Mouse (Mus musculus) liver, embryonic 12.5 days (tissue): ENCODE results near the gene Ube2z. TPM values are rescaled to one million over a fixed set of nuclear protein-coding genes. Genes with fewer than 3 reads are reported as not detected.

Experiments used
- ATAC-seq: fragments of 200-750 bp; cut with Nextera tagmentation; 2 replicates; pipeline ENCODE4 v1.8.0; 2017; ENCODE audit warnings: moderate number of reproducible peaks, mild to moderate bottlenecking, moderate library complexity
- H3K27ac ChIP-seq: fragments of 300-500 bp; sonication (generic); 2 replicates; pipeline ENCODE4 v1.5.1; 2016; ENCODE audit warnings: mild to moderate bottlenecking
- H3K27me3 ChIP-seq: fragments of 300-500 bp; sonication (generic); replicated peaks from 2 replicates; pipeline ENCODE4 v1.6.1; 2016; ENCODE audit warnings: mild to moderate bottlenecking, moderate library complexity
- H3K36me3 ChIP-seq: fragments of 300-500 bp; sonication (generic); 2 replicates; pipeline ENCODE4 v1.6.1; 2016; ENCODE audit warnings: mild to moderate bottlenecking, moderate library complexity
- H3K4me1 ChIP-seq: fragments of 300-500 bp; sonication (generic); 2 replicates; pipeline ENCODE4 v1.6.1; 2016
- H3K4me2 ChIP-seq: fragments of 300-500 bp; sonication (generic); 2 replicates; pipeline ENCODE4 v1.6.1; 2016; ENCODE audit warnings: mild to moderate bottlenecking, moderate library complexity
- H3K4me3 ChIP-seq: fragments of 300-500 bp; sonication (generic); 2 replicates; pipeline ENCODE4 v1.5.1; 2016; ENCODE audit warnings: mild to moderate bottlenecking, moderate library complexity
- H3K9ac ChIP-seq: fragments of 300-500 bp; sonication (generic); 2 replicates; pipeline ENCODE4 v1.6.1; 2016; ENCODE audit warnings: mild to moderate bottlenecking, moderate library complexity
- H3K9me3 ChIP-seq: fragments of 300-500 bp; sonication (generic); replicated peaks from 2 replicates; pipeline ENCODE4 v1.6.1; 2016; ENCODE audit warnings: mild to moderate bottlenecking, moderate library complexity
- WGBS: fragments of 180-500 bp; shearing (Covaris S2); methylation state at CpG from one replicate; pipeline ENCODE4 v1.1.7; 2016; ENCODE audit not compliant: insufficient replicate concordance; 5-methylcytosine and 5-hydroxymethylcytosine counted together
- polyA plus RNA-seq: library from polyadenylated mRNA; unstranded; fragments of >200 nt; fragmentation: Nextera tagmentation; extraction: Ambion mirVana; gene quantifications from 2 replicates; pipeline ENCODE4 v1.2.1, GENCODE M21; 2016

Ube2z gene
- polyA plus RNA-seq, 1 experiment from 2014 or later = 26.4 TPM

DNA sequence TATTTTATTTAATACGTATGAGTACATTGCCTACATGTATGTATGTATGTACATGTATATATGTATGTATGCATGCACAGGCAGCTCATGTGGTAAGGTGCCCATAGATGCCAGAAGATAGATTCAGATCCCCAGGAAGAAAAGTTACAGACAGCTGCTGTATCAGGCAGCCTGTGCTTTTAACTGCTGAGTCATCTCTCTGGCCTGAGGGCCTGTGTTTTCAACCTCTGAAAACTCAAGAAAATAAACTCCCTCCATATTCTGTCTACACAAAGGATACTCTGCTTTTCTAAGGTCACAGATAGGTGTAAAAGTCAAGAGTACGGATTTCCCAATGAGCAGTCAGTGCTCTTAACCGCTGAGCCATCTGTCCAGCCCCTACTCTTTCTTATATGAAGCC is 14.3 kb downstream of the Ube2z start:
- no peak for ATAC-seq
- Histone ChIP-seq H3K9ac (no peak overlapping the region), H3K27ac (peak overlapping the region; percentile 32; the same call in 1 of the 2 replicates), H3K9me3 (no peaks in the 10 kb centered on the region), H3K36me3 (peaks cover 99% of the 10 kb centered on the region), H3K4me1 (peaks cover 8% of the 10 kb centered on the region; the same call in 1 of the 2 replicates), H3K4me2 (no peak overlapping the region), H3K27me3 (no peaks in the 10 kb centered on the region), H3K4me3 (no peak overlapping the region)
- 89% methylated on average over 3 of the region's 3 CpGs for WGBS

DNA sequence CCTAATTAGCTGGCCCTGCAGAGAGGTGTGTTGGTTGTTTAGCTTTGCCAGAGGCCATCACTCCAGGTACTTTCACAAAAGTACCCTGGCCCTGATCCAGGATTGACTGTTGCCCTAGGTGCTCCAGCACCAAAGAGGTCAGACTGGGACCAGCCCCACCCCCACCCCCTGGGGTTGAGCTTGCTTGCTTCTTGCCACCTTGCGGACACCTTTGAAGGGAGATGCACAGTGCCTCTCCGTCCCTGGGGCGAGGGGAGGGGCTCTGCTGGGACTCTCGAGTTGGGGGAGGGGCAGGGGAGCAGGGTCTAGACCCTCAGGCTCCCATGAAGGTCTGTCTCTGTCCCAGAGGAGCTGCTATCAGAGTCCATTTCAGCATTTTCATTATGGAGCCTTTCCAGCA is 15.2 kb downstream of the Ube2z start:
- no peak for ATAC-seq
- H3K9ac ChIP-seq = no peak overlapping the region

DNA sequence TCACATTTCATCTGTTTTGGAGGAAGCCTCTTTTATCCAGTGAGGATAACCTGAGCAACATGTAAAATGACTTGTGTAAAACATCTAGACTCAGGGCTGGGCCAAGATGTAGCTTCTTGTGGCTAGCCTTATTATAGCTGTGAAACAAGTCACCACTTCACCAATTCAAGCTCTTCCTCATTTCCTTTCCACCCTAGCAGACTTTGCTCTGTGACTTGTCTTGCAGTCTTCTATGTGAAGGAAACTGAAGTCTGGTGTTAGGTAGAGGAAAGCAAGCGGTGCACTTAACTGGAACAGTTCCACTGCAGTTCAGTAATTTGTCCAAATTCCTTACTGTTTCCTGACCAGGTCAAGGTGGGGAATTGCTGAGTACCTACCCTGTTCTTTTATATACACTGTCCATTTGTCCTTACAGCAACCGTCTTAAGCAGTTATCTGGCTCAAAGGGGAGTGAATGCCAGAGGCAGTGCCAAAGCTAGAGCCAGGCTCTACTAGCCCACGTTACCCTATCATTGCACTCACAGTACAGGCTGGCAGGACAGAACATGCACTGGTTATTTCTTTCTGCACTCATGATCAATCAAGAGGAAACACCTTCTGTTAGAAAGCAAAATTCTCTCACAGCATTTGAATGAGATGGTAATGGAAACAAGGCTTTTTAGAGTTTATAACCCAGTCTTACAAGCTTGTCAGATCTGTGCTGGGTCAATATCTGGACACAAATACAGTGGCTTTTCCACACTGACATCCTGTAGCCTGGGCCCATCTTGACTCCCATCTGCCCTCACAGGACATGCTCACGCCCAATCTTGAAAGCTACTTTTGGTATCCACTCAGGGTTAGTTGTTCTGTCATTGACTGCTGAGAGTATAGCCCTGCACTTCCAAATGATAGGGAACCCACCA is 17.5 kb downstream of the Ube2z start:
- Histone ChIP-seq H3K9ac (no peak overlapping the region), H3K27me3 (no peaks in the 10 kb centered on the region), H3K4me1 (peaks cover 8% of the 10 kb centered on the region; the same call in 1 of the 2 replicates), H3K9me3 (no peaks in the 10 kb centered on the region), H3K4me2 (no peak overlapping the region), H3K36me3 (peaks cover 95% of the 10 kb centered on the region), H3K4me3 (no peak overlapping the region), H3K27ac (no peak overlapping the region)
- WGBS = 83% methylated on average over 4 of the region's 4 CpGs
- no peak for ATAC-seq

More for the DNA sequence above, 15.2 kb downstream of the Ube2z start:
- H3K27me3 ChIP-seq = no peaks in the 10 kb centered on the region
- 78% methylated on average over 4 of the region's 4 CpGs for WGBS
- no peak overlapping the region for H3K4me2 ChIP-seq
- no peak overlapping the region for H3K27ac ChIP-seq
- H3K9me3 ChIP-seq = no peaks in the 10 kb centered on the region
- H3K4me1 ChIP-seq = peaks cover 8% of the 10 kb centered on the region; the same call in 1 of the 2 replicates
- H3K36me3 ChIP-seq = peaks cover 97% of the 10 kb centered on the region
- no peak overlapping the region for H3K4me3 ChIP-seq

DNA sequence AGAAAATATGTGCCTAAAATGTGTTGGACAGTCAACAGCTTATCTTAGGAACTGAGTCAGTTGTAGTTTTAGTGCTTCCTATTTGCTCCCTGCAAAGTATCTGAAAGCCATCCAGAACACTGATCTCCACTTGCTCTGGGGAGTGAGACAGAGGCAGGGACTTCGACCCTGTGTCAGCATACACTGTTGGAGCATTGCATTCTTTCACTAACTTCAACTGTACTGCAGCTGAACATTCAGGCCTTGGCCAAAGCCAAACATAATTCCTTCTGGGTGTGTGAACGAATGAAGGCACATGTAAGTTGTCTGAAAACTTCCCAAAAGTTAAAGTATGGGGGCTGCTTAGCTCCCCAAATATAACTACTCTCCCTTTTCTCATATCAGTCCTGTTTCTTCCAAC is 18.4 kb downstream of the Ube2z start:
- no peak for ATAC-seq
- H3K27ac ChIP-seq = no peak overlapping the region
- H3K27me3 ChIP-seq = no peaks in the 10 kb centered on the region
- H3K9ac ChIP-seq = no peak overlapping the region
- peaks cover 8% of the 10 kb centered on the region; the same call in 1 of the 2 replicates for H3K4me1 ChIP-seq
- peaks cover 95% of the 10 kb centered on the region for H3K36me3 ChIP-seq
- 70% methylated on average over 2 of the region's 2 CpGs for WGBS
- H3K9me3 ChIP-seq = no peaks in the 10 kb centered on the region
- no peak overlapping the region for H3K4me3 ChIP-seq
- H3K4me2 ChIP-seq = no peak overlapping the region

DNA sequence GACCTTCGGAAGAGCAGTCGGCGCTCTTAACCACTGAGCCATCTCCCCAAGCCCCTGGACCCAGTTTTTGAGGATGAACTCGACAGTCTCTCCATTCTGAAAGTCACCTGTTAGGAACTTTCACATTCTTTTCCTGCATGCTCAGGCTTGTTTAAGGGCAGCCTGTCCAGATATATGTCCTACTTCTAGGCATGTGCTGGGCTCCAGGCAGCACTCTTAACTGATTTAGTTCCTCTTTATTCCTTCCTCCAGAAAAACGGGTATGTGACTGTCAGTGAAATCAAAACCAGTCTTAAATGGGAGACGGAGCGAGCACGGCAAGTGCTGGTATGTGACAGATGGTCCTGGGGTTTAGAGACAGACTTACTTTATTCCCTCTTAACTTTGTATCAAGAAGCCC is 19.2 kb downstream of the Ube2z start:
- peaks cover 4% of the 10 kb centered on the region; the same call in 1 of the 2 replicates for H3K4me1 ChIP-seq
- no peaks in the 10 kb centered on the region for H3K27me3 ChIP-seq
- no peak overlapping the region for H3K27ac ChIP-seq
- H3K9me3 ChIP-seq = no peaks in the 10 kb centered on the region
- no peak overlapping the region for H3K9ac ChIP-seq
- peaks cover 92% of the 10 kb centered on the region for H3K36me3 ChIP-seq
- H3K4me2 ChIP-seq = no peak overlapping the region
- no peak overlapping the region for H3K4me3 ChIP-seq
- 80% methylated on average over 8 of the region's 8 CpGs for WGBS
- ATAC-seq = no peak

DNA sequence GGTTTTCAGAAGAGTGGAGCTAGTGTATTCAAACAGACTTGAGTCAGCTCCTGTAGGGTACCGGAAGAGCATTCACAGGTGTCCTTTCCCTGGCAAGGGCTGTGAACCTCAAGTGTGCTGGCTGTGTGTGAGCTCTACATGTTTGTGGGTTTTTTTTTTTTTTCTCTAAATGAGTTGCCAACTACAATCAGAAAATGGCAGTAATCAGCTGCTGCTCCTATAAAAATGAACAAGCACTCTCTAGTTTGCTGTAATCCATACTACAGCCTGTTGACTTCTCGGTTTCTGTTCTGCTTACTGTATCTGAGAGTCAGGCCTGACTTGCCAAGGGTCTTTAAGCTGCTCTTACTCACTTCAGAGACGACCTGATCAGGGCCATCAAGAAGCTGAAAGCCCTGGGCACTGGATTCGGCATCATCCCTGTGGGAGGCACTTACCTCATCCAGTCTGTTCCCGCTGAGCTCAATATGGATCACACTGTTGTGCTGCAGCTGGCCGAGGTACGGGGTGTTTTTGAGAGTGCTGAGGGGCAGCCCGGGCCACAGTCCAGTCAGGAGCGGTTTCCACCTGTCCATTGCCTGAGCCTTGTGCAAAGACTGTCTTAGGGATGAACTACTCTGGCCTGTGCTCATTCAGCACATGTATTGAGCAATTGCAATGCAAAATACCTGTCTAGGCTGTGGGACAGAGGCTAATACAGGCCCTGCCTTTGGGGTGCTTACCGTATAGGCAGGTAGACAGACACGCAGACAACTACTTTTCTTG is 20.2 kb downstream of the Ube2z start:
- H3K36me3 ChIP-seq = peaks cover 91% of the 10 kb centered on the region
- no peaks in the 10 kb centered on the region for H3K4me1 ChIP-seq
- ATAC-seq = no peak
- H3K27me3 ChIP-seq = no peaks in the 10 kb centered on the region
- H3K27ac ChIP-seq = no peak overlapping the region
- H3K9ac ChIP-seq = no peak overlapping the region
- H3K4me3 ChIP-seq = no peak overlapping the region
- H3K4me2 ChIP-seq = no peak overlapping the region
- 88% methylated on average over 11 of the region's 11 CpGs for WGBS
- H3K9me3 ChIP-seq = no peaks in the 10 kb centered on the region

DNA sequence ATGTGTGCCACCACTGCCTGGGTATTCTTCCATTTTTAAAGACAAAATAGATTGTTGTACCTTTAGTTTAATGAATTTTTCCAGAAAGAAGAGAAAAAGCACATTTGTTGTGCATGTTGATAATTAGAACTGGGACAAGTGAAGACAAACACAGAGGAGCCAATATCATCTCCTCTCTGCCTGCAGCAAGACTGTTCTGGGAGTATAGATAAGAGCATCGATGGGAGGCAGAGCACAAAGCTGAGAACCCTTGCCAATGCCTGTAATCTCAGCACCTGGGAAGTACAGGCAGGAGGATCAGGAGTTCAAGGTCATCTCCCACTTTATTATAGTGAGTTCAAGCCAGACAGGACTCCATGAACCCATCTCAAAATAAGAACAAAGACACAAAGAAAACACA is 26.6 kb downstream of the Ube2z start:
- ATAC-seq = no peak
- no peaks in the 10 kb centered on the region for H3K27me3 ChIP-seq
- 0 out of 2 replicates have a peak overlapping the region, but pooled peaks have one; percentile 17 for H3K27ac ChIP-seq
- H3K4me3 ChIP-seq = no peak overlapping the region
- 31% methylated on average over 1 of the region's 1 CpGs for WGBS
- H3K36me3 ChIP-seq = peaks cover 60% of the 10 kb centered on the region
- H3K4me1 ChIP-seq = peaks cover 46% of the 10 kb centered on the region
- no peak overlapping the region for H3K4me2 ChIP-seq
- H3K9ac ChIP-seq = no peak overlapping the region
- no peaks in the 10 kb centered on the region for H3K9me3 ChIP-seq

DNA sequence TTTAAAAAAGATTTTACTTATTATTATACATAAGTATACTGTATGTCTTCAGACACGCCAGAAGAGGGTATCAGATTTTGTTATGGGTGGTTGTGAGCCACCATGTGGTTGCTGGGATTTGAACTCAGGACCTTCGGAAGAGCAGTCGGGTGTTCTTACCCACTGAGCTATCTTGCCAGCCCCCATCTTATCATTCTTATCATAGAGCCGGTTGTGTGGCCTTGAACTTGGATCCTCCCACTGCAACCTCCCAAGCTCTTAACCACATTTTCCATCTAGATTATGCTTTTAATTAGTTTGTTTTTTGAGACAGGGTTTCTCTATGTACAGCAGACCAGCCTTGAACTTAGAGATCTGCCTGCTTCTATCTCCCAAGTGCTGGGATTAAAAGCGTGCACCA is 27.7 kb downstream of the Ube2z start:
- no peaks in the 10 kb centered on the region for H3K27me3 ChIP-seq
- H3K9ac ChIP-seq = no peak overlapping the region
- no peak for ATAC-seq
- peaks cover 51% of the 10 kb centered on the region for H3K36me3 ChIP-seq
- no peaks in the 10 kb centered on the region for H3K9me3 ChIP-seq
- H3K4me2 ChIP-seq = peak overlapping the region; percentile 12; the same call in 1 of the 2 replicates
- H3K4me3 ChIP-seq = no peak overlapping the region
- H3K27ac ChIP-seq = no peak overlapping the region
- WGBS = 61% methylated on average over 5 of the region's 5 CpGs
- H3K4me1 ChIP-seq = peaks cover 46% of the 10 kb centered on the region

DNA sequence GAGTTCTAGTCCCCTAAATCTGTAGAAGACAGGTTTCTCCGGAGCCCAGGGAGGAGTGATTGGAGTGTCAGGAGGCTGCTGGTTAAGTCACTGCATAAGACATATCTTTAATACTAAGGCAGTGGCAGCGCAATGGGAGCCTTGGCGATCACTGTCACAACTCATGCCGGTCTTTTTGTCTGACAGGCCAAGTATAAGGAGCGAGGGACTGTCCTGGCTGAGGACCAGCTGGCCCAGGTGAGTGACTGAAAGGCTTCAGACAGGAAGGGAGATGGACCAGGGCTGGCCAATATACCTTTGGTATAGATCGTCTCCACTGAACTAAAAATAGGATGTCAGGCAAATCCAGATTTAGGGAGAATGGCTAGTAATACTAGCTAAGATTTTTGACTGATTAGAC is 30.1 kb downstream of the Ube2z start:
- no peaks in the 10 kb centered on the region for H3K27me3 ChIP-seq
- H3K4me2 ChIP-seq = peak overlapping the region; percentile 86
- H3K36me3 ChIP-seq = peaks cover 31% of the 10 kb centered on the region
- H3K4me1 ChIP-seq = peaks cover 46% of the 10 kb centered on the region
- peak overlapping the region; percentile 86 for H3K9ac ChIP-seq
- WGBS = 4% methylated on average over 6 of the region's 6 CpGs
- peak overlapping the region; percentile 74 for H3K27ac ChIP-seq
- ATAC-seq = peak; percentile 19; the same call in 1 of the 2 replicates
- no peaks in the 10 kb centered on the region for H3K9me3 ChIP-seq
- peak overlapping the region; percentile 89 for H3K4me3 ChIP-seq

DNA sequence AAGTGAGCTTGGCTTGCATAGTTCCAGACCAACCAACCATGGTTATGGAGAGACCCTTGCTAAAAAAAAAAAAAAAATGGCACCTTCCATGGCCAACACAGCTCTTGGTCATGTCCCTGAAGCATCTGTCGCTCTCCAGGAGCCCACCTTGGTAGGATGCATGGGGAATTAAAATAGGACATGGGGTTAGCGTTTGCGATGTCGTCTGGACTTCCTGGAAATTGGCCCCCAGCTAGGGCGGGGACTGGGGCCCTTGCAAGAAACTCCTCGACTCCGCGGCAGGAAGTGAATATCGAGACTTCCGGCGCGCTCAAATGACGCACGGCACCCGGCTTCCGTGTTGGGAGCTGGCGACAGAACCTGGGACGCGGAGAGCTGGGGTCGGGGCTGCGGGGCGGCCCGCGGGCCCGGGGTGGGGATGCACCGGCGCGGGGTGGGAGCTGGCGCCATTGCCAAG is 30.6 kb downstream of the Ube2z start, which contains the start of gene Snf8:
TSS of gene Snf8 (plus strand) at position 290 of the 457 bp plus-strand sequence.
- peak within 1 kb of the TSS; percentile 74 for H3K27ac ChIP-seq
- peaks cover 46% of the 10 kb centered on the region for H3K4me1 ChIP-seq
- no peaks in the 10 kb centered on the region for H3K27me3 ChIP-seq
- peaks cover 27% of the 10 kb centered on the region for H3K36me3 ChIP-seq
- H3K4me2 ChIP-seq = peak within 1 kb of the TSS; percentile 86
- peak within 1 kb of the TSS; percentile 86 for H3K9ac ChIP-seq
- H3K9me3 ChIP-seq = no peaks in the 10 kb centered on the region
- peak within 1 kb of the TSS; percentile 89 for H3K4me3 ChIP-seq
- 1% methylated on average over 29 of the region's 29 CpGs for WGBS
- peak; percentile 84 for ATAC-seq

DNA sequence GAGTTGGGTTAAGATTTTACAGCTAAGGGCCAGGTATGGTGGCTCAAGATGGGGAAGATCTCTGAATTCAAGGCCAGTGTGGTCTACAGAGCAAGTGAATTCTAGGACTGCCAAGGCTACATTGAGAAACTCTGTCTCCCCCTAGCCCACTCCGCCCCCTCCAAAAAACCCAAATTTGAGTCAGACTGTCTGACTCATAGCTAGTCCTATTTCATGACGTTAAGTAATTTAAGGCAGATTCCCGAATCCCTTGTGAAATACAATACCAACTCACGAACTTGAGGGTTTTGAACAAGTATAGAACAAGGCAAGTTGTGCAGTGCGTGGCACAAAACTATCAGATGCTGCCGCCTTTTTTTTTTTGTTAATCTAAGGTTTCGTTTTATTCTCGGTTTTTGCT is 31.1 kb downstream of the Ube2z start:
- H3K9me3 ChIP-seq = no peaks in the 10 kb centered on the region
- H3K4me3 ChIP-seq = peak overlapping the region; percentile 89
- 33% methylated on average over 8 of the region's 8 CpGs for WGBS
- peak overlapping the region; percentile 86 for H3K9ac ChIP-seq
- no peak for ATAC-seq
- peaks cover 22% of the 10 kb centered on the region for H3K36me3 ChIP-seq
- peak overlapping the region; percentile 74; the same call in 1 of the 2 replicates for H3K27ac ChIP-seq
- H3K4me2 ChIP-seq = peak overlapping the region; percentile 86
- H3K4me1 ChIP-seq = peaks cover 46% of the 10 kb centered on the region
- peaks cover 3% of the 10 kb centered on the region; the same call in 1 of the 2 replicates for H3K27me3 ChIP-seq
